Mouse (Mus musculus): ENCODE data around the gene Cct5.

- TF ChIP-seq CTCF (IDR thresholded peaks at IDR 0.05 in 2 of 3, conservative IDR thresholded peaks at IDR 0.05 in 1 of 3; ENCODE audit: control insufficient read depth in 1 of 3, insufficient read depth in 1 of 3, low read depth in 2 of 3, low read length in 3 of 3, poor library complexity in 1 of 3, severe bottlenecking in 1 of 3) (no peak), USF1 (IDR thresholded peaks at IDR 0.05; ENCODE audit: low read depth, low read length) (no peak), NELFE (IDR thresholded peaks at IDR 0.05; ENCODE audit: low read depth, low read length) (no peak), MEF2A (IDR thresholded peaks at IDR 0.05; ENCODE audit: extremely low read depth, insufficient replicate concordance, low read depth, low read length, poor library complexity, severe bottlenecking) (no peak), SIN3A (IDR thresholded peaks at IDR 0.05; ENCODE audit: low read length) (0 out of 2 replicates have a peak, but pooled peaks have one; percentile 1), POLR2AphosphoS2 (IDR thresholded peaks at IDR 0.05; ENCODE audit: low read length) (no peak), ZC3H11A (IDR thresholded peaks at IDR 0.05; ENCODE audit: low read depth, low read length) (no peak), ZMIZ1 (IDR thresholded peaks at IDR 0.05; ENCODE audit: low read depth, low read length) (no peak), POLR2A (IDR thresholded peaks at IDR 0.05; ENCODE audit: control insufficient read depth in 1 of 2, insufficient read depth in 1 of 2, low read depth in 1 of 2, low read length in 2 of 2, poor library complexity in 1 of 2) (no peak), MAX (IDR thresholded peaks at IDR 0.05; ENCODE audit: low read length) (no peak), USF2 (IDR thresholded peaks at IDR 0.05; ENCODE audit: borderline replicate concordance in 1 of 2, insufficient read depth in 1 of 2, low read depth in 1 of 2, low read length in 2 of 2) (no peak)
These were observed 1.8 kb downstream of the Cct5 start for GRCm38 (mm10) chr15:31599834-31600233.

All from MEL (cell line).